Mouse (Mus musculus): ENCODE results near the gene Ston1. TPM values are rescaled to one million over a fixed set of nuclear protein-coding genes. Genes with fewer than 3 reads are reported as not detected.

Ston1 gene
- polyA plus RNA-seq, 1 experiment = 16.6 TPM

GRCm38 (mm10) chr17:88688226-88688625, 90.7 kb downstream of the Ston1 start:
- TF ChIP-seq TCF3 (IDR thresholded peaks at IDR 0.05; ENCODE audit: insufficient read length, low read depth) (no peak), SRF (IDR thresholded peaks at IDR 0.05; ENCODE audit: control insufficient read depth, insufficient read length, low read depth) (no peak), USF1 (IDR thresholded peaks at IDR 0.05; ENCODE audit: low read depth) (no peak), CEBPB (IDR thresholded peaks at IDR 0.05; ENCODE audit: insufficient read depth, poor library complexity, severe bottlenecking) (no peak), E2F4 (IDR thresholded peaks at IDR 0.05; ENCODE audit: insufficient read depth) (no peak), MYOG (IDR thresholded peaks at IDR 0.05; ENCODE audit: control insufficient read depth in 1 of 3, insufficient read depth in 1 of 3, insufficient read length in 2 of 3, low read depth in 2 of 3) (no peak), MYOD1 (IDR thresholded peaks at IDR 0.05; ENCODE audit: control insufficient read depth in 1 of 3, insufficient read length in 2 of 3, low read depth in 2 of 3) (no peak), TCF12 (IDR thresholded peaks at IDR 0.05; ENCODE audit: insufficient read depth, poor library complexity, severe bottlenecking) (no peak), REST (IDR thresholded peaks at IDR 0.05; ENCODE audit: insufficient read depth, insufficient read length) (no peak), POLR2A (IDR thresholded peaks at IDR 0.05; ENCODE audit: insufficient read length, low read depth) (no peak), POLR2AphosphoS2 (IDR thresholded peaks at IDR 0.05; ENCODE audit: insufficient read length, low read depth) (no peak), MAX (IDR thresholded peaks at IDR 0.05; ENCODE audit: low read depth) (no peak)
- Histone ChIP-seq H3K27me3 (ENCODE audit: control insufficient read depth, insufficient read depth, insufficient read length) (no peaks in the 10 kb centered on the region), H3K4me2 (ENCODE audit: low read depth) (no peak overlapping the region), H3K4me3 (no peak overlapping the region), H3ac (ENCODE audit: control insufficient read depth, insufficient read length) (no peak overlapping the region), H3K36me3 (ENCODE audit: control insufficient read depth, insufficient read depth) (no peaks in the 10 kb centered on the region), H3K79me2 (ENCODE audit: control insufficient read depth, insufficient read depth) (no peaks in the 10 kb centered on the region)

- H3K4me2 ChIP-seq (ENCODE audit: low read depth) = no peak overlapping the region
- peaks cover 4% of the 10 kb centered on the region for H3K27me3 ChIP-seq (ENCODE audit: control insufficient read depth, insufficient read depth, insufficient read length)
Observed at GRCm38 (mm10) chr17:88696656-88697333, 99.3 kb downstream of the Ston1 start.

GRCm38 (mm10) chr17:88700901-88701300, 103.4 kb downstream of the Ston1 start:
- Histone ChIP-seq H3K4me2 (ENCODE audit: low read depth) (no peak overlapping the region), H3K27me3 (ENCODE audit: control insufficient read depth, insufficient read depth, insufficient read length) (no peaks in the 10 kb centered on the region), H3K4me3 (no peak overlapping the region), H3K36me3 (ENCODE audit: control insufficient read depth, insufficient read depth) (no peaks in the 10 kb centered on the region), H3K79me2 (ENCODE audit: control insufficient read depth, insufficient read depth) (no peaks in the 10 kb centered on the region), H3ac (ENCODE audit: control insufficient read depth, insufficient read length) (no peak overlapping the region)
- TF ChIP-seq USF1 (IDR thresholded peaks at IDR 0.05; ENCODE audit: low read depth) (no peak), E2F4 (IDR thresholded peaks at IDR 0.05; ENCODE audit: insufficient read depth) (no peak), MYOG (IDR thresholded peaks at IDR 0.05; ENCODE audit: control insufficient read depth in 1 of 3, insufficient read depth in 1 of 3, insufficient read length in 2 of 3, low read depth in 2 of 3) (no peak), POLR2AphosphoS2 (IDR thresholded peaks at IDR 0.05; ENCODE audit: insufficient read length, low read depth) (no peak), TCF12 (IDR thresholded peaks at IDR 0.05; ENCODE audit: insufficient read depth, poor library complexity, severe bottlenecking) (no peak), MYOD1 (IDR thresholded peaks at IDR 0.05; ENCODE audit: control insufficient read depth in 1 of 3, insufficient read length in 2 of 3, low read depth in 2 of 3) (no peak), TCF3 (IDR thresholded peaks at IDR 0.05; ENCODE audit: insufficient read length, low read depth) (no peak), SRF (IDR thresholded peaks at IDR 0.05; ENCODE audit: control insufficient read depth, insufficient read length, low read depth) (no peak), POLR2A (IDR thresholded peaks at IDR 0.05; ENCODE audit: insufficient read length, low read depth) (no peak), MAX (IDR thresholded peaks at IDR 0.05; ENCODE audit: low read depth) (no peak), CEBPB (IDR thresholded peaks at IDR 0.05; ENCODE audit: insufficient read depth, poor library complexity, severe bottlenecking) (no peak)

More at GRCm38 (mm10) chr17:88696656-88697333, 99.3 kb downstream of the Ston1 start:
- Histone ChIP-seq H3ac (ENCODE audit: control insufficient read depth, insufficient read length) (no peak overlapping the region), H3K79me2 (ENCODE audit: control insufficient read depth, insufficient read depth) (no peaks in the 10 kb centered on the region), H3K36me3 (ENCODE audit: control insufficient read depth, insufficient read depth) (no peaks in the 10 kb centered on the region), H3K4me3 (no peak overlapping the region)
- TF ChIP-seq SRF (IDR thresholded peaks at IDR 0.05; ENCODE audit: control insufficient read depth, insufficient read length, low read depth) (no peak), USF1 (IDR thresholded peaks at IDR 0.05; ENCODE audit: low read depth) (no peak)

GRCm38 (mm10) chr17:88702345-88702744, 104.9 kb downstream of the Ston1 start:
- TF ChIP-seq POLR2AphosphoS2 (IDR thresholded peaks at IDR 0.05; ENCODE audit: insufficient read length, low read depth) (no peak), TCF3 (IDR thresholded peaks at IDR 0.05; ENCODE audit: insufficient read length, low read depth) (no peak), MAX (IDR thresholded peaks at IDR 0.05; ENCODE audit: low read depth) (no peak), MYOD1 (IDR thresholded peaks at IDR 0.05; ENCODE audit: control insufficient read depth in 1 of 3, insufficient read length in 2 of 3, low read depth in 2 of 3) (no peak), CEBPB (IDR thresholded peaks at IDR 0.05; ENCODE audit: insufficient read depth, poor library complexity, severe bottlenecking) (no peak)
- Histone ChIP-seq H3K79me2 (ENCODE audit: control insufficient read depth, insufficient read depth) (no peaks in the 10 kb centered on the region), H3K27me3 (ENCODE audit: control insufficient read depth, insufficient read depth, insufficient read length) (no peaks in the 10 kb centered on the region), H3ac (ENCODE audit: control insufficient read depth, insufficient read length) (no peak overlapping the region), H3K4me3 (no peak overlapping the region), H3K36me3 (ENCODE audit: control insufficient read depth, insufficient read depth) (no peaks in the 10 kb centered on the region), H3K4me2 (ENCODE audit: low read depth) (no peak overlapping the region)

GRCm38 (mm10) chr17:88703112-88703511, 105.6 kb downstream of the Ston1 start:
- no peak overlapping the region for H3ac ChIP-seq (ENCODE audit: control insufficient read depth, insufficient read length)
- H3K4me2 ChIP-seq (ENCODE audit: low read depth) = no peak overlapping the region
- no peaks in the 10 kb centered on the region for H3K36me3 ChIP-seq (ENCODE audit: control insufficient read depth, insufficient read depth)
- no peaks in the 10 kb centered on the region for H3K79me2 ChIP-seq (ENCODE audit: control insufficient read depth, insufficient read depth)
- no peak for TF ChIP-seq TCF3 (IDR thresholded peaks at IDR 0.05; ENCODE audit: insufficient read length, low read depth)
- no peak for TF ChIP-seq MAX (IDR thresholded peaks at IDR 0.05; ENCODE audit: low read depth)
- TF ChIP-seq MYOD1 (IDR thresholded peaks at IDR 0.05; ENCODE audit: control insufficient read depth in 1 of 3, insufficient read length in 2 of 3, low read depth in 2 of 3) = no peak
- TF ChIP-seq E2F4 (IDR thresholded peaks at IDR 0.05; ENCODE audit: insufficient read depth) = no peak
- no peak for TF ChIP-seq MYOG (IDR thresholded peaks at IDR 0.05; ENCODE audit: control insufficient read depth in 1 of 3, insufficient read depth in 1 of 3, insufficient read length in 2 of 3, low read depth in 2 of 3)
- TF ChIP-seq POLR2AphosphoS2 (IDR thresholded peaks at IDR 0.05; ENCODE audit: insufficient read length, low read depth) = no peak
- no peak for TF ChIP-seq USF1 (IDR thresholded peaks at IDR 0.05; ENCODE audit: low read depth)
- TF ChIP-seq POLR2A (IDR thresholded peaks at IDR 0.05; ENCODE audit: insufficient read length, low read depth) = no peak
- TF ChIP-seq REST (IDR thresholded peaks at IDR 0.05; ENCODE audit: insufficient read depth, insufficient read length) = no peak
- no peak overlapping the region for H3K4me3 ChIP-seq
- no peaks in the 10 kb centered on the region for H3K27me3 ChIP-seq (ENCODE audit: control insufficient read depth, insufficient read depth, insufficient read length)
